Mouse (Mus musculus): Measurements from ENCODE around the gene Slc22a18.
"Not testable (repeated sequence)": the region's sequence is repeated elsewhere in the genome, so short reads cannot be mapped to it uniquely, and the experiment has no call there.

Slc22a18 gene

GRCm38 (mm10) chr7:143503926-143504325 is 30.4 kb downstream of the Slc22a18 start:
- in situ Hi-C loops (cut with MboI, MseI): no loop called here

GRCm38 (mm10) chr7:143505411-143505810 is 31.9 kb downstream of the Slc22a18 start:
- in situ Hi-C loops (cut with MboI, MseI): loop anchor here (5.0 kb wide), 1 partner anchor 33 kb away; the partner anchor contains the start of gene Slc22a18

GRCm38 (mm10) chr7:143505823-143506222 is 32.3 kb downstream of the Slc22a18 start:
- in situ Hi-C loops (cut with MboI, MseI): loop anchor here (5.0 kb wide), 1 partner anchor 34 kb away; the partner anchor contains the start of gene Slc22a18

- in situ Hi-C loops (cut with MboI, MseI): loop anchor here (5.0 kb wide), 1 partner anchor 34 kb away; the partner anchor contains the start of gene Slc22a18
Measured at GRCm38 (mm10) chr7:143506271-143506670, 32.7 kb downstream of the Slc22a18 start.

- in situ Hi-C loops (cut with MboI, MseI): loop anchor here (5.0 kb wide), 1 partner anchor 34 kb away; the partner anchor contains the start of gene Slc22a18
Measured at GRCm38 (mm10) chr7:143506675-143507074, 33.1 kb downstream of the Slc22a18 start.

GRCm38 (mm10) chr7:143509566-143509965 is 36.0 kb downstream of the Slc22a18 start:
- in situ Hi-C loops (cut with MboI, MseI): loop anchor here (5.0 kb wide), 1 partner anchor 37 kb away; the partner anchor contains the start of gene Slc22a18

GRCm38 (mm10) chr7:143510593-143511334 is 37.2 kb downstream of the Slc22a18 start:
- in situ Hi-C loops (cut with MboI, MseI): no loop called here

GRCm38 (mm10) chr7:143511335-143511712 is 37.8 kb downstream of the Slc22a18 start:
- in situ Hi-C loops (cut with MboI, MseI): no loop called here

GRCm38 (mm10) chr7:143513763-143514415 is 40.4 kb downstream of the Slc22a18 start:
- in situ Hi-C loops (cut with MboI, MseI): no loop called here

- in situ Hi-C loops (cut with MboI, MseI): no loop called here
Measured at GRCm38 (mm10) chr7:143514416-143514768, 40.9 kb downstream of the Slc22a18 start.

GRCm38 (mm10) chr7:143519333-143519732 is 45.8 kb downstream of the Slc22a18 start:
- in situ Hi-C loops (cut with MboI, MseI): no loop called here

- in situ Hi-C loops (cut with MboI, MseI): no loop called here
Measured at GRCm38 (mm10) chr7:143532410-143532809, 58.9 kb downstream of the Slc22a18 start.

- in situ Hi-C loops (cut with MboI, MseI): no loop called here
Measured at GRCm38 (mm10) chr7:143533284-143533683, 59.7 kb downstream of the Slc22a18 start.

- in situ Hi-C loops (cut with MboI, MseI): no loop called here
Measured at GRCm38 (mm10) chr7:143536251-143536650, 62.7 kb downstream of the Slc22a18 start.

GRCm38 (mm10) chr7:143538229-143538628 is 64.7 kb downstream of the Slc22a18 start:
- in situ Hi-C loops (cut with MboI, MseI): not testable (repeated sequence)

GRCm38 (mm10) chr7:143538671-143539070 is 65.1 kb downstream of the Slc22a18 start:
- in situ Hi-C loops (cut with MboI, MseI): no loop called here

- in situ Hi-C loops (cut with MboI, MseI): no loop called here
Measured at GRCm38 (mm10) chr7:143544368-143544767, 70.8 kb downstream of the Slc22a18 start.

- in situ Hi-C loops (cut with MboI, MseI): no loop called here
Measured at GRCm38 (mm10) chr7:143546554-143546953, 73.0 kb downstream of the Slc22a18 start.

- in situ Hi-C loops (cut with MboI, MseI): no loop called here
Measured at GRCm38 (mm10) chr7:143548231-143548961, 74.9 kb downstream of the Slc22a18 start.
